Mouse (Mus musculus) adrenal gland, postnatal 36 days (tissue): ENCODE results near the gene Sestd1. TPM values are rescaled to one million over a fixed set of nuclear protein-coding genes. Genes with fewer than 3 reads are reported as not detected.

Experiments used
- DNase-seq, 2 experiments: peaks; one replicate each; pipeline ENCODE4 v3.0.0; 2021; ENCODE audit warnings: mixed read lengths in 1 of 2
- total RNA-seq, 2 experiments: library from RNA; stranded (reverse); gene quantifications; 2 replicates each; pipeline ENCODE4 v1.2.3; 2021

Sestd1 gene
- total RNA-seq, 2 experiments from 2014 or later = 13.0 to 20.6 TPM

- no peak for DNase-seq
Observed at GRCm38 (mm10) chr2:77133407-77133806, 147.0 kb downstream of the Sestd1 start.

Other genes with a start within 250 kb of the Sestd1 start
- 1 to 10 TPM; 6.2 to 7.6 TPM for gene Ccdc141, start 110.0 kb downstream of the Sestd1 start, total RNA-seq